Mouse (Mus musculus): ENCODE results near the gene Zmiz2.
"Not testable (repeated sequence)": the region's sequence is repeated elsewhere in the genome, so short reads cannot be mapped to it uniquely, and the experiment has no call there.

Gene Zmiz2

GRCm38 (mm10) chr11:6420283-6420703, 31.4 kb downstream of the Zmiz2 start:
- DNase-seq (ENCODE audit: extremely low read depth, low read depth) = no peak

- DNase-seq (ENCODE audit: extremely low read depth, low read depth) = no peak
These were observed 32.0 kb downstream of the Zmiz2 start for GRCm38 (mm10) chr11:6420722-6421350.

- DNase-seq (ENCODE audit: extremely low read depth, low read depth) = no peak
These were observed 41.3 kb downstream of the Zmiz2 start for GRCm38 (mm10) chr11:6430186-6430585.

GRCm38 (mm10) chr11:6436442-6436841, 47.6 kb downstream of the Zmiz2 start:
- no peak for DNase-seq (ENCODE audit: extremely low read depth, low read depth)

- DNase-seq (ENCODE audit: extremely low read depth, low read depth) = no peak
These were observed 48.8 kb downstream of the Zmiz2 start for GRCm38 (mm10) chr11:6437667-6438066.

GRCm38 (mm10) chr11:6440171-6440570, 51.3 kb downstream of the Zmiz2 start:
- DNase-seq (ENCODE audit: extremely low read depth, low read depth) = no peak

GRCm38 (mm10) chr11:6442566-6442965, 53.7 kb downstream of the Zmiz2 start:
- DNase-seq (ENCODE audit: extremely low read depth, low read depth) = no peak

GRCm38 (mm10) chr11:6443102-6443501, 54.2 kb downstream of the Zmiz2 start:
- DNase-seq (ENCODE audit: extremely low read depth, low read depth) = no peak

- no peak for DNase-seq (ENCODE audit: extremely low read depth, low read depth)
These were observed 54.8 kb downstream of the Zmiz2 start for GRCm38 (mm10) chr11:6443727-6444076.

- peak; percentile 99 for DNase-seq (ENCODE audit: extremely low read depth, low read depth)
These were observed 55.4 kb downstream of the Zmiz2 start, which contains the start of gene H2afv for GRCm38 (mm10) chr11:6444077-6444853. H2afv (minus strand) TSS chr11:6444443.

GRCm38 (mm10) chr11:6445441-6445840, 56.6 kb downstream of the Zmiz2 start:
- no peak for DNase-seq (ENCODE audit: extremely low read depth, low read depth)

GRCm38 (mm10) chr11:6445951-6446350, 57.1 kb downstream of the Zmiz2 start:
- no peak for DNase-seq (ENCODE audit: extremely low read depth, low read depth)

- no peak for DNase-seq (ENCODE audit: extremely low read depth, low read depth)
These were observed 58.6 kb downstream of the Zmiz2 start for GRCm38 (mm10) chr11:6447493-6447892.

- not testable (repeated sequence) for DNase-seq (ENCODE audit: extremely low read depth, low read depth)
These were observed 59.3 kb downstream of the Zmiz2 start for GRCm38 (mm10) chr11:6448155-6448554.
